ENCODE assay signal across 20 mouse cellular contexts in genomic region chr7:3230332-3230731, GRCm38 (mm10). TPM values are rescaled to one million over a fixed set of nuclear protein-coding genes. Genes with fewer than 3 reads are reported as not detected.
"Had no signal": no experiment of that assay in that cellular context is flagged by ENCODE, and none has a peak within 500 bp of the region (broad histone marks: within the 10 kb centered on the region; RNA-seq: fewer than 3 reads in every experiment).

No protein-coding gene starts in this region.

- H3K9me3 ChIP-seq: liver, embryonic 13.5 days; midbrain, embryonic 10.5 days; midbrain, embryonic 12.5 days; neural tube, embryonic 12.5 days; stomach, embryonic 15.5 days had no signal

- H3K27me3 ChIP-seq: liver, embryonic 13.5 days; midbrain, embryonic 12.5 days; neural tube, embryonic 12.5 days; stomach, embryonic 15.5 days had no signal

- H3K27ac ChIP-seq: liver, embryonic 13.5 days; midbrain, embryonic 10.5 days; midbrain, embryonic 12.5 days; neural tube, embryonic 12.5 days; stomach, embryonic 15.5 days; stomach, postnatal 0 days had no signal

- H3K4me2 ChIP-seq: liver, embryonic 13.5 days; lung, embryonic 14.5 days; midbrain, embryonic 12.5 days; neural tube, embryonic 12.5 days; stomach, embryonic 15.5 days had no signal

- ATAC-seq: midbrain, embryonic 16.5 days had no signal

- H3K4me3 ChIP-seq: liver, embryonic 13.5 days; midbrain, embryonic 10.5 days; midbrain, embryonic 12.5 days; myocyte; neural tube, embryonic 12.5 days; stomach, embryonic 15.5 days had no signal

- H3K9ac ChIP-seq: liver, embryonic 13.5 days; lung, embryonic 14.5 days; midbrain, embryonic 12.5 days; neural tube, embryonic 12.5 days; stomach, embryonic 15.5 days had no signal

- DNase-seq: liver, embryonic 13.5 days; lung, adult 18-20 months; lung, embryonic 14.5 days; lung, postnatal 10 days; lung, postnatal 4 days; midbrain, embryonic 14.5 days; right cerebral cortex, postnatal 14 days; thymus, adult 2 months; thymus, postnatal 25 days; thymus, postnatal 4 days had no signal

- H3K36me3 ChIP-seq: liver, embryonic 13.5 days; midbrain, embryonic 10.5 days; midbrain, embryonic 12.5 days; neural tube, embryonic 12.5 days; stomach, embryonic 15.5 days had no signal

- H3K4me1 ChIP-seq: liver, embryonic 13.5 days; midbrain, embryonic 10.5 days; midbrain, embryonic 12.5 days; neural tube, embryonic 12.5 days; stomach, embryonic 15.5 days had no signal

RNA-seq across cellular contexts. Expression of gene Nlrp12, which starts 19.2 kb away (rescaled TPM):
- total RNA-seq: megakaryocyte-erythroid progenitor cell, adult 5-6 weeks had no signal
- polyA plus RNA-seq: lung, embryonic 14.5 days; midbrain, embryonic 10.5 days; midbrain, embryonic 12.5 days; midbrain, embryonic 14.5 days; midbrain, embryonic 16.5 days; myocyte; neural tube, embryonic 12.5 days; neural tube, embryonic 14.5 days; stomach, postnatal 0 days; urinary bladder, adult 2 months had no signal

RNA-seq across cellular contexts. Expression of gene Prkcg, which starts 58.6 kb away (rescaled TPM):
- total RNA-seq: megakaryocyte-erythroid progenitor cell, adult 5-6 weeks had no signal
